Mouse (Mus musculus) lung, postnatal 0 days (tissue): Measurements from ENCODE around the gene Limd1. TPM values are rescaled to one million over a fixed set of nuclear protein-coding genes. Genes with fewer than 3 reads are reported as not detected.

ENCODE experiments used
- ATAC-seq: fragments of 200-750 bp; cut with Nextera tagmentation; 2 replicates; pipeline ENCODE4 v1.8.0; 2017; ENCODE audit warnings: moderate library complexity
- DNase-seq: peaks from one replicate; pipeline ENCODE4 v3.0.0-alpha.2; 2016; ENCODE audit warnings: low spot score
- H3K27ac ChIP-seq: fragments of 300-500 bp; sonication (generic); 2 replicates; pipeline ENCODE4 v1.5.1; 2014; ENCODE audit warnings: antibody characterized with exemption, mild to moderate bottlenecking, low read length, mixed read lengths
- H3K27me3 ChIP-seq: fragments of 300-500 bp; sonication (generic); replicated peaks from 2 replicates; pipeline ENCODE4 v1.6.1; 2014; ENCODE audit warnings: low read length, mixed read lengths; ENCODE audit not compliant: insufficient read depth
- H3K36me3 ChIP-seq: fragments of 300-500 bp; sonication (generic); 2 replicates; pipeline ENCODE4 v1.6.1; 2014; ENCODE audit warnings: low read length, mixed read lengths; ENCODE audit not compliant: insufficient read depth
- H3K4me1 ChIP-seq: fragments of 300-500 bp; sonication (generic); 2 replicates; pipeline ENCODE4 v1.6.1; 2014; ENCODE audit warnings: antibody characterized with exemption, low read depth, low read length, mixed read lengths; ENCODE audit not compliant: insufficient read depth
- H3K4me2 ChIP-seq: fragments of 300-500 bp; sonication (generic); replicated peaks from 2 replicates; pipeline ENCODE4 v1.6.1; 2014; ENCODE audit warnings: low read depth, mild to moderate bottlenecking, low read length, moderate library complexity, mixed read lengths
- H3K4me3 ChIP-seq: fragments of 300-500 bp; sonication (generic); 2 replicates; pipeline ENCODE4 v1.5.1; 2014; ENCODE audit warnings: low read depth, low read length
- H3K9ac ChIP-seq: fragments of 300-500 bp; sonication (generic); replicated peaks from 2 replicates; pipeline ENCODE4 v1.6.1; 2014; ENCODE audit warnings: low read depth, mild to moderate bottlenecking
- H3K9me3 ChIP-seq: fragments of 300-500 bp; sonication (generic); 2 replicates; pipeline ENCODE4 v1.6.1; 2016; ENCODE audit warnings: low read length, mixed read lengths
- CTCF ChIP-seq: IDR thresholded peaks from 2 replicates; pipeline ENCODE4 v1.5.1; 2016; ENCODE audit warnings: antibody characterized with exemption, mild to moderate bottlenecking
- EP300 ChIP-seq: IDR thresholded peaks from 2 replicates; pipeline ENCODE4 v1.6.1; 2016; ENCODE audit warnings: antibody characterized with exemption, mild to moderate bottlenecking, control low read depth
- WGBS: fragments of 180-500 bp; shearing (Covaris S2); extraction: QIAGEN DNeasy Blood & Tissue Kit; methylation state at CpG from one replicate; pipeline ENCODE4 v1.1.7; 2014; 5-methylcytosine and 5-hydroxymethylcytosine counted together
- polyA plus RNA-seq: library from polyadenylated mRNA; unstranded; fragments of >200 nt; fragmentation: Nextera tagmentation; extraction: Ambion mirVana; gene quantifications from 2 replicates; pipeline ENCODE4 v1.2.1, GENCODE M21; 2015

Gene Limd1
- polyA plus RNA-seq, 1 experiment from 2014 or later: 56.3 TPM

DNA sequence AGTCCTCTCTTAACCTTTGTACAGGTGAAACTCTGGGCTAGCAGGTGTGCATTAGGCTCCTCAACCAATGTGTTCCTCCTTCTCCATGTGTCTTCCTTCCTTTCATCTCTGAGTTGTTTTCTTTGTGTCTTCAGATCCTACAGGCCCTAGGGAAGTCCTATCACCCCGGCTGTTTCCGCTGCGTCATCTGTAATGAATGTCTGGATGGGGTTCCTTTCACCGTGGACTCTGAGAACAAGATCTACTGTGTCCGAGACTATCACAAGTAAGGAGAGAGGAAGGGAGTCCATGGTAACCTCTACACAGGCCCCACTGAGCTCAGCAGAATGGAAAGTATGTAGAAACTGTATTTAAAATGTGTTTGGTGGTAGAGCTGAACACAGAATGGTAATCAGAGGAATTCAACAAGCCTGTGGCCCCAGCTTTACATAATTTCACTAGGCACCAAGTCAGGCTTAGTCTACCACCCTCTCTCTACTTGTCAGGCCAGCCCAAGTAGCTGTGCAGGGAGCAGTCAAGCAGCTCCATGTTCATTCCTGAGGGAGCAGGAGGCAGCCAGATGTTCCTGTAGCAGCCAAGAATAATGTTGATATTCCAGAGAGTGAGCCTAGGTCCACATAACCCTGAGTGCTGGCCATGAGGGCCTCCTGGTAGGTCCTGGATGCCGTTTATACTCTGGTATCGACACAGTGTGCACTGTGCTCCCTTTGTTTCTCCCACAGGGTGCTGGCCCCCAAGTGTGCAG is 38.3 kb downstream of the Limd1 start:
- H3K36me3 ChIP-seq: peaks cover 33% of the 10 kb centered on the region; the same call in 1 of the 2 replicates
- TF ChIP-seq CTCF (no peak), EP300 (no peak)
- WGBS: 91% methylated on average over 7 of the region's 7 CpGs
- H3K27me3 ChIP-seq: no peaks in the 10 kb centered on the region
- ATAC-seq (no peak), DNase-seq (no peak)
- no peaks in the 10 kb centered on the region for H3K9me3 ChIP-seq
- no peak overlapping the region for H3K27ac ChIP-seq
- no peak overlapping the region for H3K4me3 ChIP-seq
- no peak overlapping the region for H3K9ac ChIP-seq
- peaks cover 3% of the 10 kb centered on the region; the same call in 1 of the 2 replicates for H3K4me1 ChIP-seq
- H3K4me2 ChIP-seq: no peak overlapping the region

DNA sequence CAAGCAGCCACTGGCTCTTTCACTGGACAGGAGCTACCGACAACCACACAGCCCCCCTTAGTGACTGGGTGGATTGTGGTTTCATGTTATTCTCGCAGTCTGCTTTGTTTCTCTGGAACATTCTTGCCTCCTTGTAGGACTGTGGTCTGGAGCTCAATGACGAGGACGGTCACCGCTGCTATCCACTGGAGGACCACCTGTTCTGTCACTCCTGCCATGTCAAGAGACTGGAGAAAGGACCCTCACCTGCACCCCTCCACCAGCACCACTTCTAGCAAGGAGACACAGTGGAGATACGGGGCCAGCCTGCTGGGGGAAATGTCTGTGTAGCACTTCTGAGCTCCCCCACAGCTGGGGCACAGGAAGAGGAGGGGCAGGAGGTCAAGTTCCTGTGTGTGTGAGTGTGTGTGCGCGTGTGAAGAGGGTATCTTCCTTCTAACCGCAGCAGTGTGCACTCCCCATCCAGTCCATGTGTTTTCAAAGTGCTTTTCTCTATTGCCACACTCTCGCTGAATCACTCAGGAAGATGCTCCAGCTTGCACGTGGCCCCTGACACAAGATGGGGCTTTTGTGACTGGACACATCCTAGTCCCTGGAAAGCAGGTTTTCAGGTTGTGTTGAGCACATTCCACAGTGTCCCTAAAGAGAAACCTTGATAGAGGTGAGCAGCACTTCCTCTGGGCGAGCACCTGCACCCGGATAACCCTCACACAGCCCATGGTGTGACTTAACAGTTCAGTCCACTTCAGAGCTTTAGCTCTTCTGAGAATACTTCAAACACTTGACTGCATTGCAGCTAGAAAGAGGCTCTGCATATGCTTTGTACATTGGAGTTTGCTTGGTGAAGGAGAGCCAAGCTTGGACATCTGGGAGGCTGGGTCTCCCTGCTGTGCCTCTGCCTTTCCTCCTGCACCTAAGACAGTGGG is 40.7 kb downstream of the Limd1 start:
- Histone ChIP-seq H3K36me3 (peaks cover 28% of the 10 kb centered on the region; the same call in 1 of the 2 replicates), H3K9ac (no peak overlapping the region), H3K4me1 (peaks cover 3% of the 10 kb centered on the region; the same call in 1 of the 2 replicates), H3K4me2 (no peak overlapping the region), H3K27me3 (no peaks in the 10 kb centered on the region), H3K27ac (peak overlapping the region; percentile 20; the same call in 1 of the 2 replicates), H3K9me3 (no peaks in the 10 kb centered on the region), H3K4me3 (no peak overlapping the region)
- TF ChIP-seq CTCF (no peak), EP300 (0 out of 2 replicates have a peak, but pooled peaks have one; percentile 14)
- 44% methylated on average over 13 of the region's 13 CpGs for WGBS
- ATAC-seq (peak; percentile 88), DNase-seq (peak; percentile 83)

DNA sequence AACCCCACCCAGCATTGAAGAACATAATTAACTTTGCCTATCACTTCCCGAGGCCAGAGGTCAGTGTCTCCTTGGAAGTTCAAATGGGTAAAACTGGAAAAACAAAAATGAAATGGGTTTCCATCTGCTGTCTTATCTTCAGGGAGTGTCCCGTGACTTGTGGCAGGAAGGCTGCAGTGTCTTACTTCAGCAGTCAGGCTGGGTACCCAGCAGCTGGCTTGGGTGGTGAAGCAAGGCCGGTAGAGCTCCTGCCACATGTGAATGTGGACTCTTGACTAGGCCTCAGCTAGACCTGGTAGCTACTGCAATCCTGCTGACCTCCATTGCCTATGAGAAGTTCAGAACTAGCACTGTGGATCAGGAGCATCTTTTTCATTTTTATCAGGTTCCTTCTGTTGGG is 42.2 kb downstream of the Limd1 start:
- no peak overlapping the region for H3K27ac ChIP-seq
- WGBS: 65% methylated on average over 3 of the region's 3 CpGs
- H3K4me2 ChIP-seq: no peak overlapping the region
- no peaks in the 10 kb centered on the region for H3K9me3 ChIP-seq
- H3K9ac ChIP-seq: no peak overlapping the region
- no peak for DNase-seq
- peaks cover 3% of the 10 kb centered on the region; the same call in 1 of the 2 replicates for H3K4me1 ChIP-seq
- no peak for ATAC-seq
- H3K27me3 ChIP-seq: no peaks in the 10 kb centered on the region
- H3K36me3 ChIP-seq: peaks cover 28% of the 10 kb centered on the region; the same call in 1 of the 2 replicates
- TF ChIP-seq CTCF: no peak
- TF ChIP-seq EP300: no peak
- no peak overlapping the region for H3K4me3 ChIP-seq

DNA sequence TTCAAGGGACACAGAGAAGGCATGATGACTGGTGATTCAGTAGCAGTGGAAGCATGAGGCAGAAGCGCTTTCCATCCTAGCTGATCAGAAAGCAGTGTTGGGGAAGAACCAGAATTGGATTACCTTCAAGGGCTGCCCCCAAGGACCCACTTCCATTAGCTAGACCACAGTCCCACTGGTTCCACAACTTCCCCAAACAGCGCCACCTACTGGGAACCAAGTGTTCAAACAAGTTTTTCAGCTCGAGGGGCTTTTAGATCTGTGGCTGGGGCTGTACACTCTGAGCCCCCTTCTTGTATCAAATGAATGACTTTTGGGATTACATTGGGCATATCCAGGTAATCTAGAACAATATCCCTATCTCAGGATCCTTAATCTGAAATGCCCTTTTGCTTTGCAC is 45.2 kb downstream of the Limd1 start:
- no peak overlapping the region for H3K4me3 ChIP-seq
- H3K9ac ChIP-seq: no peak overlapping the region
- no peaks in the 10 kb centered on the region for H3K9me3 ChIP-seq
- no peak overlapping the region for H3K4me2 ChIP-seq
- no peaks in the 10 kb centered on the region for H3K27me3 ChIP-seq
- TF ChIP-seq EP300 (no peak), CTCF (peak; percentile 78)
- H3K36me3 ChIP-seq: peaks cover 16% of the 10 kb centered on the region; the same call in 1 of the 2 replicates
- peak; percentile 54 for DNase-seq
- 35% methylated on average over 3 of the region's 3 CpGs for WGBS
- H3K27ac ChIP-seq: no peak overlapping the region
- peaks cover 3% of the 10 kb centered on the region; the same call in 1 of the 2 replicates for H3K4me1 ChIP-seq
- ATAC-seq: no peak

DNA sequence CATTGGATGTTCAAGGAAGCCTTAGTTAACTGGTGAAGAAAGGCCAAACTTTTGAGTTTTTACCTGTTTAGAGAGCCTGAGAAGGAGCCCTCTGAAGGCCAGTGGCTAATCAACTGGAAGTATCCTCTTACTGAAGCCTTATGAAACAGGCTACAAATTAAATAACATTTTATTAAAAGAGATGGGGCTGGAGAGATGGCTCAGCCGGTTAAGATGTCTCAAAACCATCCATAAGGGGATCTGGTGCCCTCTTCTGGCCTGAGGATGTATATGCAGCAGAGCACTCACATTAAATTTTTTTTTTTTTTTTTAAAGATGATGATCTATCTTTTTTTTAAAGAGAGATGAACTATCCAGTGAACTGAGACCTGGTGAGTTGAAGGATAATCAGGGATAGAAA is 46.6 kb downstream of the Limd1 start:
- Histone ChIP-seq H3K9ac (no peak overlapping the region), H3K27me3 (no peaks in the 10 kb centered on the region), H3K4me2 (no peak overlapping the region), H3K9me3 (no peaks in the 10 kb centered on the region), H3K27ac (no peak overlapping the region), H3K4me3 (no peak overlapping the region), H3K4me1 (no peaks in the 10 kb centered on the region), H3K36me3 (peaks cover 7% of the 10 kb centered on the region; the same call in 1 of the 2 replicates)
- TF ChIP-seq EP300: no peak
- TF ChIP-seq CTCF: peak; percentile 85
- WGBS: 0% methylated on average over 1 of the region's 1 CpGs
- DNase-seq (peak; percentile 90), ATAC-seq (no peak)

DNA sequence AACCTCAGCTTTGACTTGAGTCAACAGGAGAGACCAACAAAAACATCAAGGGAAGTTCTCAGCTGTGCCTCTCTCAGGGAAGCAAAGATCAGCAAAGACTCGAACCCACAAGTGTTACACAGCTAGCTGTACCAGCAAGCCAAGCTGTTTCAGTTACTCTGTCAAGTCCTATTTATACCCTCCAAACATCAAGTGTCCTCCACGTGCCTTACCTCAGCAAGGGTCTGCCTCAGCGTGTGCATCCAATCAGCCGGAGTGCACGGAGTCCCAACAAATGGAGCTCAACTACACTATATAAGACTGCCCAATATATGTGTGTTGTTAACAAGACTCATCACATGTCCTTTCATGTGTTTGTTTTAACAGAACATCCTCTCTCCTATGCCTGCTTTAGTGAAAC is 48.0 kb downstream of the Limd1 start:
- no peak for ATAC-seq
- H3K9ac ChIP-seq: no peak overlapping the region
- WGBS: 65% methylated on average over 5 of the region's 5 CpGs
- no peaks in the 10 kb centered on the region for H3K27me3 ChIP-seq
- TF ChIP-seq EP300 (no peak), CTCF (no peak)
- H3K4me3 ChIP-seq: no peak overlapping the region
- H3K4me2 ChIP-seq: no peak overlapping the region
- no peaks in the 10 kb centered on the region for H3K9me3 ChIP-seq
- DNase-seq: no peak
- no peak overlapping the region for H3K27ac ChIP-seq
- no peaks in the 10 kb centered on the region for H3K36me3 ChIP-seq
- peaks cover 4% of the 10 kb centered on the region; the same call in 1 of the 2 replicates for H3K4me1 ChIP-seq
